Mouse (Mus musculus) neural tube, embryonic 10.5 days (tissue): ENCODE results near the gene Hck.

ENCODE experiments used
- DNase-seq: peaks from one replicate; pipeline ENCODE4 v3.0.0-alpha.2; 2017; ENCODE audit warnings: low spot score; ENCODE audit errors: extremely low spot score

The Hck gene

DNA sequence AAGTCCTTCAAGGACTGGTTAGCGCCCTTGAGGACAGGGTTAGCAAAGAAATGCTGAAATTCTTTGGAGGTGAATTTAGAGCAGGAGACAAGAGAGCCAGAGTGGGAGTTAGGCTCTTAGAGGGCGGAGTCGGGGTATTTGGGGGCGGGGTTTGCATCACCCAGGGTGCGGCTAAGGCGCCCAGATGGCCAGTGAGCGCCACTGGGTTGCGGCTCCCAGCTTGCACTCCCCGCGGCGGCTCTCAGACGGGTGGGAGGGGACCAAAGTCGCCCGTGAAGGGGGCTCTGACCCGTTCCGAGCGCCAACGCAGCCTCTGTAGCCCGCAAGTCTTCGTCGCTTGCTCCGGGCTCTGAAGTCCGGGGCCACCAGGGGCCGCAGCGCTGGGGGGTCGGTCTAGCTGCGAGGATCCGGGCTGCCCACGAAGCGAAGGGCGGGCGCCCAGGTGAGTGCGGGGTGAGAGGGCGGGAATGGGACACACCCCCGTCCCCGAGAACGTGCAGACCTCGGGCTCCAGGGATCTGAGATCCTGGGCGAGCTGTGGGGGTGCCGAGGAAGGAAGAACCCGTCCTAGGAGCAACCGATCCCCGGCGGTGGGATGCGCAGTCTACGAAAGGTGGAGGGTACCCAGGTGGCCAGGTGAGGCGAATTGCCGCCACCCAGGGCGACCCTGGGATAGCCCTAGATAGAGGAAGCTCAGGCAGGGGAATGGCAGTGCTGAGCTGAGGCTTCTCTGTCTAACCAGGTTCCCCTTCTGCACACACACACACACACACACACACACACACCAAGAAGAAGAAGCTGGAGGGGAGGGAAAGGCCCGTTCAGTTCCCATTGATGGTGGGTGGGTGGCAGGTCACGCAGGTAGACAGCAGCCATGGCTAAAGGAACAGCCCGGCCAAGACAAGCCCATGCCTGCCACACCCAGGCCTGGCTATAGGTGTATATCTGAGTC is at the start of gene Hck:
Gene Hck (plus strand): TSS at position 156 of the 952 bp plus-strand sequence.
- peak; percentile 37 for DNase-seq

DNA sequence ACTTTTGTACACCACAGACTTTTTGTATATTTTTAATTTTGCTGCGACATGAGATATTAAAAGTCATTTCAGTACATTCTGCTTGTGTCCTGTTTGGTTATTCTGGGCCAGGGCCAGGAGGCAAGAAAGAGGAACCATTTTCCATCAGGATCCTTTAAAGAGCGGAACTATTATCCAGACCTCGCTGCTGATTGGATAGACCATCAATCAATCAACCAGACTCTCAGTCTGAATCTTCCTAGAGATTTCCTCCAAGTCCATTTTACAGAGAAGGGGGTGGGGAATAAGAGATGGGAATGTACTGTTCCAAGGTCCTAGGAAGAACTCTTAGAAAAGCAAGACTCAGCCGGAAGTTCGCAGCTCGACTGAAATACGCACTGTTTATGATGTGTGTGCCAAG is 48.1 kb upstream of the Hck start:
- DNase-seq = no peak

DNA sequence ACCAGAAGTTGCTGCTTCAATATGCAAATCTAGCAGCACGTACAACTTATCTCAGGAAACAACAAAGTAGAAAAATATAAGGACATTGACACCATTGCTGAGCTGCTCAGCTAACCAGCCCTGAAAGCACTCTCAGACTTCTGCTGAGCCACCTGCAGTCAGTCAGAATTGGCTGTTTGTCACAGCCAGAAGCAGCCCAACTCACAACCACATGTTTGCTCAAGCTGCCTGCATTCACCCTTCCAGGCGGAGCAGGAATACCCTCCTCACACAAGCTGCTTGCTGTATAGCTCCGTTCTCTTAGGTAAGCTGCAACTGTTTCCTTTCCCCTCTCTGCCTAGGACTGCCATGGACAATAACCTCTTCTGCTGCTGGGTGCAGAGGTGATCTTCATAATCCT is 44.9 kb upstream of the Hck start:
- DNase-seq = no peak

DNA sequence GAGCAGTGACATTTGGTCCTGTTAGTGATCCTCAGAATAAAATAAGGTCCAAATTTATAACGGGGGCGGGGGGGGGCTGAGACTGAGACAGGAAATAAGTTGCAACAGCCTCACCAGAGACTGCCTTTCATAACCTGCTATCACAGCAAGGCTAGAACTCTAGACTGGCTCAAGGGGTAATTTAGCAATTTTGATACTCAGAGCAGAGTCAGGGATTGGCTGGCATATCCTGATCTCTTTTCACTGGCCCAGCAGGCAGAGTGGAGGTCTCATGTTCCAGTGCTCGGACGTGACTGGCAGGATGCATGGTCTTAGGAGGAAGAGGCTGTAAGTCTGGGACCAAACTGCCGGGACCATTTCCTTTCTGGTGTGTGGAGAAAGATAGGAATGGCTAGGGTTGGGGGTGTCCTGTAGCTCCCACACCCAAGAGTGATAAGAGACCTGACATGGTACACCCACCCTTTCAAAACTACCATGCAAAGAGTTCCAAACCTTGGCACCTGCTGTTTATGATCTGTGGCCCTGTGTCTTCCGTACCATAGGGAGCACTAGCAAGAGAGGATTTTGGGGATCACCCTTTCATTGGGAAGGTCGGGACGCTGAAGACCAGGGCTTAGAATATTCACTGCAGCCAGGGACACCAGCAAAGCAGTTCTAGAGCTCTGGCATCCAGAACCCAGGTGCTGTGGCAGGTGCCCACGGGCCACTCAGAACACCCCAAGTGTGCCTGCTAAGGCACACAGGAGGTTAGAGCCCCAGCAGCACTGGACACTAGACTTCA is 43.9 kb upstream of the Hck start:
- DNase-seq = no peak

DNA sequence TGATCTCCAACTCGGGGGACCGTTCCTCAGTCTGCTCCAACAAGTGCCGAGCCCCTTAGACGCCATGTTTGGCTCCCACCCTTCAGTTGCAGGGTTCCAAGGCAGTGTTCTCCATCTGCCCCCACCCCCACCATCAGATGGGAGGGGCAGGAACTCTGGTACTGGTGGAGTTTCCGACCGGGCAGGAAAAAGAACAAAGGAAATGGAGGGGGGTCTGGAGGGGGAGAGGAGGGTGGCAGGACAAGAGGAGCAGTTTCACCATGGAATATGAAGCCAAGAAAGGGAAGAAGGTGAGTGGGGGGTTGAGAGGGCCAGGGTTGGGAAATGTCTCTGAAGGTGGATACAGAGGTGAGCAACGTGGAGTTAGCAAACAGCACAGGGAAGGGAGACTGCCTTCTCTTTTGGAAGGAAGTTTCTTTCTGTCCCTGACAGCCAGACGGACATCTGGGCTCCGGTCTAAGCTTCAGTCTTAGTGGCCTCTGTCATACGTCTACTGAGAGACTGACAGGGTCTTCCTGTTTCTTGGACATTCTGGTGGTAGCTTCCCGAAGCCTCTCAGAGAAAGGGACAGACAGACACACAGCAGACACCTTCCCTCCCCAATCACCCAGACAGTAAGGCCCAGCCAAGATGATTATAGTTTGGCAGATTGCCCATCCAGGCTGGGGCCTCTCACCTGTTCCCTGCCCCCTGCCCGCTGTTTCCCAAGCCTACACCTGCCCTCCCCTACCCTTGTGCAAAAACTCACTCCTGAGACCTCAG is 42.3 kb upstream of the Hck start, which contains the start of gene Ccm2l:
Gene Ccm2l (plus strand): TSS at position 209 of the 762 bp plus-strand sequence.
- DNase-seq = no peak

DNA sequence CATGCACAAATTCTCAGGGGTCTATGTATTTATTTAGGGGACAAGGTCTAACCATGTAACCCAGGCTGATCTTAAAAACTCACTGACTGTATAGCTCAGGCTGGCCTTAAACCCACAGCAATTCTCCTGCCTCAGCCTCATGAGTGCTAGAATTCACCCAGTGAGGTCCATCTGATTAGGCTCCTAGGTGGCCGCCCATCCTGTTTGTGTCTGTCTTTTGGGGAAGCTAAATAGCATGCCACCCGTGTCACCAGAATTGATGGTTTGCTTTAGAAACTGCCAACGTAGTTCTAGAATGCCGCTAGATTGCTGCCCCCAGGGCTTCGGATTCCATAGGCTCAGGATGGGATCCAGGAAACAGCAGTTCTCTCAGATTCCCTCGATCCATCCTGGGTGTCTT is 41.3 kb upstream of the Hck start:
- DNase-seq = no peak

DNA sequence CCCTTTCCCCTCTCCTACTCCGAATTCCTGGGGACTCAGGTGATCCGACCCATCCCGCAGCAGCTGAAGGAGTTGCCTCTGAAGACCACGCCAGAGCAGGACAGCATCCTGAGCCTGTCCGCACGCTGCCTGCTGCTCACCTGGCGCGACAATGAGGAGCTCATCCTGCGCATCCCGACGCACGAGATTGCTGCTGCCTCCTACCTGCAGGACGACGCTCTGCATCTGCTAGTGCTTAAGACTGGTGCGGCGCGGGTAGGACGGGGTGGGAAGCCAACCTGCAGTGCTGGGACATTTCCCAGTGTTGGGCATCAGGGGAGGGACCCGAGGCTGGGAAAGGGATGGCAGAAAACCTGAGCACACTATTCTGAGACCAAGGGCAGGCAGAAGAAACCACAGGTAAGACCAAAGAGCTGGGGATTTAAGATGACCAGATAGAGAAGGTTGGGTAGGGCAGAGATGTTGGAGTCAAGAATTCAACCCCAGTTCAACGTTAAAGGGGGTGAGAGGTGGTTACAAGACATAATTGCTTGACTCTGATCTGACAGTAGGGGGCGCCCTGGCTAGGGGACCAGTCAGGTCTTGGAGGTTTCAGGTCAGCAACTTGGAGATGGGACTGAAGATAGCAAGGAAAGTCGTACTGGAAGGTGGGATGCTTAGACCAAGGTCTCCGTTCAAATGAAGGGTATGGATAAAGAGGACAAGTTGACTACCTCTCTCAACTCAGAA is 37.3 kb upstream of the Hck start:
- DNase-seq = peak; percentile 37

DNA sequence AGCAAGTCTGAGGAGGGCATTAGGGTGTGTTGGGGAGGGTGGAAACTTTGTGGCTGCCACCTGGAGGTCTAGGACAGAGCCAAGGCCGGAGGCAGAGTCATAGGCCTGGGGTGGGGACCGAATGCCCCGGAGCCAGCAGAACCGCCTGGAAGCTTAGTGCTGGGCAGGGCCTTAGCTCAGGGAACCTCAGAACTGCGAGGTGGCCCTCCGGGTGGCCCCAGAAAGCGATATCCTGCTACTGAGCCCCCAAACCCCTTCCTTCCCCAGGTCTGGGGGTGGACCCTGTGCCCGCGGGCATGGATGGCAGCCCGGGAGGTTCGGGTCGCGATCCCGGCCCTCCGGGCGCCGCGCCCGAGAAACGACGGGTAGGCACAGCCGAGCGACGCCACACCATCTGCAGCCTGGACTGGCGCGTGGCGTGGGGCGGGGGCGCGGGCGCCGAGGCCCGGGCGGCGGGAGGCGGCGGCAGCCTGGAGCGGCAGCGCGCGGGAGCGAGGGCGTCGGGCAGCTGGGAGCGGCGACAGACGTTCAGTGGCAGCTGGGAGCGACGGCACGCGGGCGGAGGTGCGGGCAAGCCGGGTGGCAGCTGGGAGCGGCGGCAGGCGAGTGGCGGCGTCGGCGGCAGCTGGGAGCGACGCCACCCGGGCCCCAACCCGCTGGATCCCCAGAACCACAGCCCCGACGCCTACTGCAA is 36.6 kb upstream of the Hck start:
- DNase-seq = peak; percentile 40

DNA sequence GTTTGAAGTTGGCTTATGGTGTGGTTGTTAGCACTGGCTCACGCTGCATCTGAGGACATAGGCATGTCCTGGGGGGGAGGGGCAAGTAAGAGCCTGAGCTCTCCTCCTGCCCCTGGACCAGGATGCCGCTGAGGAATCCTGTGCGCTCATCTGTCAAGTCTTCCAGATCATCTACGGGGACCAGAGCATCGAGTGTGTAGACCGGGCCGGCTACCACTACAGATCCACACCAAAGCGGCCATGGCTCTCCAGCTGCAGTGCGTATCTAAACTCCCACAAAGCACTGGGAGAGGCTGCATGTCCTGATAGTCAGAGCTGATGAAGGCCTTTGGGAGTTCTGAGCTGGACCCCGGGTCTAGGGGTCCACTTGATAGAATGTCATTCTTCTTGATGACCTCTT is 33.6 kb upstream of the Hck start:
- no peak for DNase-seq

DNA sequence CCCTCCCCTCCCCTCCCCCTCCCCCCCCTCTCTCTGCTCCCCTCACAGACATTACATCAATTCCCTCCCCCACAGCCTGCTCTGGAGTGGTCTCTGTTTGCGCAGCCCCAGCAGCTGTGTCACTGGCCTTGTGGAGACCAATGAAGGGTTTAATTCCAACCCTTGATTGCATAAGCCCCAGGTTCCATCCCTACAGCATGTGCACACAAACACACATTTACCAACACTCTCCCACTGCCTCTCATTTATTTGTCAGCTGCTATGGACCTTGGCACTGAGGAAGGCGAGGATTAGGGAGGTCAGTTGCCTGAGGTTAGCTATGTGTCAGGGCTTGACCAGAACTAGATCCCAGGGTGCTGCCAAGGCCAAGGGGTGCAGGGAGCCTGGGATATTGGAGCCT is 32.3 kb upstream of the Hck start:
- no peak for DNase-seq

DNA sequence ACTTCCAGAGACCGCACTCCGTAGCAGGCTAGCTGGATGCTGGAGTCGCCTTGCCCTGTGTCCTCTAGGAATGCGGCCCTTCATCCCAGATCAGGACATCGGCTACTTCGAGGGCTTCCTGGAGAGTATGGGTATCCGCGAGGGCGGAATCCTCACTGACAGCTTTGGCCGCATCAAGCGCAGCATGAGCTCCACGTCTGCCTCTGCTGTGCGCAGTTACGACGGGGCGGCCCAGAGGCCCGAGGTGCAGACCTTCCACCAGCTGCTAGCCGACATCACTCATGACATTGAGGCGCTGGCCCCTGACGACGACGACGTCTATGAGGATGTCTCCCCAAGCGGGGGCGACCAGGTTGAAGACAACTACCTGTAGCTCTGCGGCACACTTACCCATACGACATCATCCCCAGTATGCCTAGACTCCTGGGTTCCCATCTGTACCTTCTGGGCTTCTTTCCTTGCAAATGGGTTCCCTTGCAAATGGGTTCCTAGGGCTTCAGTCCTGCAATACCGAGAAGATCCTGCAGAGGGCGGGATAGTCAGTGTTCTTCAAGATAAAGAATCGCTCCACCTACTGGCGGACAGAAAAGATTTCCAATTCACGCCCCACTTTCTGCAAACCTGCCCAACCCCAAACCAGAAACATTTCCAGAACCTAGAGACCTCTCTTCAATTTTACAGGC is 27.3 kb upstream of the Hck start:
- DNase-seq = peak; percentile 93

DNA sequence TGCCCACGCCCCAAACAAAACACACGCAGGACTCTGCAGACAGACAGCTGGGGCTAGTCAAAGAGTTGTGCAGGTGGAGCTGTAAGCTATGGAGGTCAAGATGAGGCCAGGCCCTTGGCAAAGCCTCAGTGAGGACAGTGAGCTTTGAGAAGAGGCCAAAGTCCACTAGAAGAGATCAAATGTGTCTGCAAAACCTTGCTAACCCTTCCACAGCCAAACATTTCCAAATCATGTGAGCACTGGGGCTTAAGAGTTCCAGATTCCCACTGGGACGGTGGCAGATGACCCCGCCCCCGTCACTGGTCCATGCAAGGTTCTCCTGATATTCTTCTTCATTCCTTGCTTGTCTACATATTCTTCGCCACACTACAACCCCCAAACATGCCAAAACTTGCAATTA is 26.4 kb upstream of the Hck start:
- DNase-seq = no peak

DNA sequence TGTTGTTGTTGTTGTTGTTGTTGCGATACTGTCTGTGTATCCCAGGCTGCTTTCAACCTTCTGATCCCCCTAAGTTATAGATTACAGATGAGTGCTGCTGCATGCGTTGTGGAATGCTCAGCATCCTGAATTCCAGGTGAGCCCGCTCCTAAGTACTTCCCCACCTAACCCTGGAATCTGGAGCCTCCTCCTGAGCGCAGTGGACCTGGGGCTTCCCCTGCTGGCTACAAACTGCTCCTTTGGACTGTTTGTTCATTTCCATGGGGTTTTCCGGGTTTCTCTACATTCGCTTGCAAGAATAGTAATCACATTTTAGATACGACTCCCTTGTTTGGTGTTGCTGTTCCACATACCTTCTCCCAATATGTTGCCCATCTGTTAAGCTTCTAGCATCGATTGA is 25.0 kb upstream of the Hck start:
- no peak for DNase-seq

DNA sequence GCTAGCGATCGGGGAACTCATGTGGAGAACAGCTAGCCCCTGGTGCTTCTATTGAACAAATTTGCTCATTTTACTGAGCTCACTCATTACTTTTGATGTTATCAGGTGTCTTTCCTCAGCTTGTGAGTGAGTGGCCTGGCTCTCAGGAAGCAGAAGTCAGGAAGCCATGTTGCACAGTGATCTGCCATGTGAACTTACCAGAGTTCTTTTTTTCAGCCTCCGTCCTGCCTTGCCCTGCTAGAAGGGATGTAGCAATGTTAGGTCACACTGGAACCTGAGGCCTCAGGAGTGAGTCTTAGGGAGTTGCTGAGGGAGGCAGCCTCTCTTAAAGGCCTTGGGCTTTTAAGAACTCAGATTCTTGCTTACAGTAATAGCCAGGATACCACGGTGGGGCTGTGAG is 24.4 kb upstream of the Hck start:
- DNase-seq = no peak

DNA sequence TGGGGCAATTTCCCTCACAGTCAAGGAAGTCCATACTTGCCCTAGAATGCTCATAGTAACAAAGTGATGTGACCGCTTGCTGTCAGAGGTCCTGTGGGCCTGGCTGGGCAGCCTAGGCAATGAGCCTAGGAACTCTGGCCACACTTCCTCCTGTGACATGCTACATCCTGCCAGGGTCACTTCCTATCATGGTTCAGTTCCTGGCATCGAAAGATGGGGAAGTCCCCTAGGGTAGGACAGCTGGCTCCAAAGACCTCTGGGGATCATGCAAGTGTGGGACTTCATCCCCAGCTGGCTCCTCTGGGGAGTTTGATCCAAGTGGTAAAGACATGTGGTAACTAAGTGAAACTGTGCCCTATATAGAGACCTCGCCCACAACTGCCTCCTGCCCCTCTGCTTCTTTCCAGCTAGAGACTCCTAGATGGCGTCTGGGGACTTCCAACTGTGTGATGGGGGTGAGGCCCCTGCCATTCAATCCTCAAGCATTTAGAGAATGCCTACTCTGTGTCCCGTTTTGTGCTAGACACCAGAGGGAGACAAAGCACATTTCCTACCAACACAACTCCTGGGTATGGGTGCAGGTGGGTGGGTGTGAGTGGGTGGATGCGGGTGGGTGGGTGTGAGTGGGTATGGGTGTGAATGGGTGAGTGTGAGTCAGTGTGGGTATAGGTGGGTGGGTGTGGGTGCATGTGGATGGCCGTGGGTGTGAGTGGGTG is 23.8 kb upstream of the Hck start:
- DNase-seq = no peak

DNA sequence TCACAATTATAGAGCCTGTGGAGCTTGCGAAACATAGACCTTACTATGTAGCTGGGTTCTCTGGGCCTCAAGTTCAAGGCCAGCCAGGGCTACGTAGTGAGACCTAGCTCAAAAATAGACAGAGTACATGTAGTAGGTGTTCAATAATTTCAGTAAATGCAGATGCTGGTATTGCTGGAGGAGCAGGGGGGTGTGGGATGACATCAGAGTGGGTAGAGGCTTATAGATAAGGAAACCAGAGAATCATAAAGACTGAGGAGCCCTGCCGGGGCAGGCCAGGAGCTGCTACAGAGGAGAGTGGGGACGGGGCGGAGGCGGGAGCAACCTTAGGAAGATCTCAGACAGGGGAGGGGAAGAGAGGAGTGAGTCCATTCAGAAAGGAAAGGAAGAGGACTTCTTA is 22.7 kb upstream of the Hck start:
- DNase-seq = no peak

DNA sequence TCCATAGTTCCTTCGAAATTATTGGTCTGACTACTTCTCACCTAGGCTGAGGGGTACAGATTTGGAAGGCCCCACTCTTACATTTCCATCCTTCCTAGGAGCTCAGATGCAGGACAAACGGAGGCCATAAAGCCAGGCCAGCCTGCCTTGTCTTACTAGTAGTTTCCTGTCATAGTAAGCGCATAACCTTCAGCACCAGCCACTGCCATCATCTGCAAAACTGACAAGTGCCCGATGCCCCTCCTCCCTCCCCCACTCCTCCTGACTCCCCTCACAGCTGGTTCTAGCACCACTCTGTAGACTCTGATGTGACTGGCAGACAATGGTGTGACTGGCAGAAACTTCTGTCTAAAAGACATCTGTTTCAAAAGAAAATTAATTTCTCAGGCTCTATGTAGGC is 22.1 kb upstream of the Hck start:
- DNase-seq = no peak

DNA sequence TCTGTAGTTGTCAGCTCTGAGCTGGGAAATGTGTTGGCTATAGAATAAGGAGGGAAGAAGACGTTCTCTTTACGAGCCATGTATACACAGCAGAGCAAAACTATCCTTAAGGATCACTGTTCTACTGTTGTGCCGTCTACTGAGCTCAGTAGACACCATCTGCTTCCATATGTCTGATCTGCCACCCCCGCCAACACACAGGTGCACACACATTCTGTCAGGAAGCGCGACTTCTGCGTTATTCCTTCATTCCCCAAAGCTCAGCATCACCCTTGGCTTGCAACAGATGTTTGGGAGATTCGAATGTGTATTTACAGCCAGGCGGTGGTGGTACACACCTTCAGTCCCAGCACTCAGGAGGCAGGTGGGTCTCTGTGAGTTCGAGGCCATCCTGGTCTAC is 21.2 kb upstream of the Hck start:
- DNase-seq = no peak

DNA sequence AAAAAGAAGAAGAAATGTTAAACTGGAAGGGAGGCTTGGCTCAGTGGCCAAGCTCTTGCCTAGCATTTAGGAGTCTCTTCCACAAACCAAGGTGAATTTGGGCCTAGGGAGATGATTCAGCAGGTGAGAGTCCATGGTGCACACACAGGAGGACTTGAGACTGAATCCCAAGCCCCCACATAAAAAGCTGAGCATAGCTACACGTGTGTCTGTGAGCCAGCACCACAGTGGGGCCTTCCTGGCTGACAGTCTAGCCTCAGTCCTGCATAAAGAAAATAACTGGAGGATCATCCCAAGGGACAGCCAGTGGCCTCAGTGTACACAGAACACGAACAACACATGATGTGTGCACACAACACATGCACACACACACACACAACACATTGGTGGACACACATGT is 19.0 kb upstream of the Hck start:
- no peak for DNase-seq
